Mouse (Mus musculus) ES-E14 (cell line): ENCODE measurements around the gene Tpbpb.

Experiments
- MAFK ChIP-seq: IDR thresholded peaks from 2 replicates; pipeline ENCODE4 v1.6.1; 2014; ENCODE audit warnings: mild to moderate bottlenecking, low read depth, low read length, inconsistent platforms; ENCODE audit not compliant: insufficient read depth
- ZC3H11A ChIP-seq: IDR thresholded peaks from 2 replicates; pipeline ENCODE4 v1.6.1; 2012; ENCODE audit warnings: low read depth, mild to moderate bottlenecking, inconsistent platforms, low read length, borderline replicate concordance

GRCm38 (mm10) chr13:60897328-60897727, 7.4 kb downstream of the Tpbpb start, which contains the start of gene Ctla2b:
- TF ChIP-seq MAFK: no peak
- TF ChIP-seq ZC3H11A: no peak
